Mouse (Mus musculus) spleen, adult 10 weeks (tissue): ENCODE data around the gene Tmem91. TPM values are rescaled to one million over a fixed set of nuclear protein-coding genes. Genes with fewer than 3 reads are reported as not detected.

Source experiments
- polyA plus RNA-seq: library from polyadenylated mRNA; stranded (reverse); fragments of 350-450 nt; fragmentation: Illumina TruSeq; extraction: RNeasy Lipid Tissue Mini Kit (QIAGEN cat#74804); gene quantifications from one replicate; pipeline ENCODE4 v1.2.3, GENCODE M21; 2015; ENCODE audit warnings: low replicate concordance; ENCODE audit not compliant: insufficient read depth

Gene Tmem91
- 0.47 TPM for polyA plus RNA-seq

GRCm38 (mm10) chr7:25674719-25675300 is at the start of gene Tmem91:
TSS of gene Tmem91 (minus strand) at chr7:25675166.

GRCm38 (mm10) chr7:25718788-25719417 is 43.9 kb upstream of the Tmem91 start, which contains the start of gene Ccdc97:
TSS of gene Ccdc97 (minus strand) at chr7:25719088.

GRCm38 (mm10) chr7:25686680-25687531 is 11.9 kb upstream of the Tmem91 start, which contains the start of gene Tgfb1:
TSS of gene Tgfb1 (plus strand) at chr7:25687002.

GRCm38 (mm10) chr7:25680514-25681258 is 5.7 kb upstream of the Tmem91 start, which contains the start of gene B9d2:
TSS of gene B9d2 (plus strand) at chr7:25680780.

GRCm38 (mm10) chr7:25658657-25659472 is 16.1 kb downstream of the Tmem91 start, which contains the start of the genes Bckdha and Exosc5:
TSS of gene Bckdha (minus strand) at chr7:25658981.
TSS of gene Exosc5 (plus strand) at chr7:25659164.

GRCm38 (mm10) chr7:25626509-25627430 is 48.2 kb downstream of the Tmem91 start, which contains the start of gene B3gnt8:
TSS of gene B3gnt8 (plus strand) at chr7:25626654.

Other genes starting within 250 kb of the Tmem91 start
- gene Ceacam1, start 197.6 kb downstream of the Tmem91 start, polyA plus RNA-seq = 51.9 TPM
- gene Ceacam2, start 135.3 kb downstream of the Tmem91 start, polyA plus RNA-seq = 2.8 TPM
- gene Erich4, start 59.3 kb downstream of the Tmem91 start, polyA plus RNA-seq = not detected
- gene Dmac2, start 55.8 kb downstream of the Tmem91 start, polyA plus RNA-seq = 121 TPM
- 4.2 TPM for gene B3gnt8, start 48.5 kb downstream of the Tmem91 start, polyA plus RNA-seq
- 4.6 TPM for gene Bckdha, start 16.2 kb downstream of the Tmem91 start, polyA plus RNA-seq
- gene Exosc5, start 16.0 kb downstream of the Tmem91 start, polyA plus RNA-seq = 15.9 TPM
- 9.7 TPM for gene B9d2, start 5.6 kb upstream of the Tmem91 start, polyA plus RNA-seq
- gene Tgfb1, start 11.8 kb upstream of the Tmem91 start, polyA plus RNA-seq = 91.7 TPM
- 33.3 TPM for gene Ccdc97, start 43.9 kb upstream of the Tmem91 start, polyA plus RNA-seq
- 94.5 TPM for gene Hnrnpul1, start 79.6 kb upstream of the Tmem91 start, polyA plus RNA-seq
- 106 TPM for gene Axl, start 113.5 kb upstream of the Tmem91 start, polyA plus RNA-seq
- gene Cyp2s1, start 141.7 kb upstream of the Tmem91 start, polyA plus RNA-seq = 2.3 TPM
- gene Cyp2b10, start 222.5 kb upstream of the Tmem91 start, polyA plus RNA-seq = 0.15 TPM